Mouse (Mus musculus) macrophage (primary cell): ENCODE results near the gene 2610528A11Rik. TPM values are rescaled to one million over a fixed set of nuclear protein-coding genes. Genes with fewer than 3 reads are reported as not detected.
"Not testable (repeated sequence)": the region's sequence is repeated elsewhere in the genome, so short reads cannot be mapped to it uniquely, and the experiment has no call there.

ENCODE experiments used
- H3K27ac ChIP-seq: fragments of 350-480 bp; formaldehyde crosslinking; 2 replicates; pipeline ENCODE4 v1.9.0; 2021
- H3K36me3 ChIP-seq: fragments of 350-480 bp; formaldehyde crosslinking; 2 replicates; pipeline ENCODE4 v1.9.0; 2021; ENCODE audit errors: inconsistent target
- H3K4me3 ChIP-seq: fragments of 350-480 bp; formaldehyde crosslinking; 2 replicates; pipeline ENCODE4 v1.9.0; 2021; ENCODE audit errors: inconsistent target
- H3K79me2 ChIP-seq: fragments of 350-480 bp; formaldehyde crosslinking; 2 replicates; pipeline ENCODE4 v1.9.0; 2021; ENCODE audit errors: inconsistent target
- WGBS: methylation state at CpG from one replicate; pipeline ENCODE4 v1.1.7; 2026; ENCODE audit warnings: inconsistent platforms; ENCODE audit not compliant: missing documents; 5-methylcytosine and 5-hydroxymethylcytosine counted together
- polyA plus RNA-seq: library from polyadenylated mRNA; stranded (reverse); fragments of 250-400 nt; gene quantifications from 3 replicates; pipeline ENCODE4 v1.2.4, GENCODE M21; 2018; ENCODE audit warnings: inconsistent platforms
- total RNA-seq, 78 experiments: library from RNA; depleted of rRNA; stranded (reverse); fragments of 250-400 nt; gene quantifications; 1 replicate in 9 of 78; 2 replicates in 24 of 78; 3 replicates in 43 of 78; 4 replicates in 2 of 78; pipeline ENCODE4 v1.2.4; 2018; ENCODE audit warnings: inconsistent platforms in 56 of 78

2610528A11Rik gene
- not detected for total RNA-seq (2018; cell fraction: chromatin; rRNA removed)
- total RNA-seq (2018; cell fraction: cytosol; rRNA removed), result under 1 TPM in 16 of 26 experiments, not detected in 10; 0.23 to 0.67 (median 0.31) TPM
- not detected for total RNA-seq (2018; cell fraction: nucleus; rRNA removed)
- polyA plus RNA-seq, result 0.26 TPM in 1 of 3 replicates, not detected in the others

DNA sequence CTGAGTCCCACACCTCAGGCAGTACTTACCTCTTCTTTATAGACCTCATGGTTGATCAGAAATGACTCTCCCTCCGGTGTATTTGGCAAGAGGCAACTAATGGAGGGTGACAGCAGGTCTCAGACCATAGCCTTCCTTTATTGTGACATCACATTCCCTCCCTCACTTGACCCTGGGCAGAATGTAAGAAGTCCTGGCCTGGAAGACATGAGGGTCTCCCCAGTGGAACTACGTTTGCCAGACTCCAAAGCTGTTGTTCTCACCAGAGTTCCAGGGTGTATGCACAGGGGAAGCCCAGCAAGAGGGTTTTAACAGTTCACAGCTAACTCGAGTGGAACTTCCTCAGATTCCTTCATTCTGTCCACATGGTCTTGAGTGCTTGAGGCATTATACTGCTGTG, at the start of gene 2610528A11Rik:
Gene 2610528A11Rik, minus strand, starts transcription at position 101 of the 400 bp plus-strand sequence.
- no peak within 1 kb of the TSS for H3K4me3 ChIP-seq
- no peak within 1 kb of the TSS for H3K27ac ChIP-seq
- H3K36me3 ChIP-seq, result no peaks in the 10 kb centered on the region
- WGBS, result 63% methylated on average over 3 of the region's 3 CpGs
- H3K79me2 ChIP-seq, result no peaks in the 10 kb centered on the region

DNA sequence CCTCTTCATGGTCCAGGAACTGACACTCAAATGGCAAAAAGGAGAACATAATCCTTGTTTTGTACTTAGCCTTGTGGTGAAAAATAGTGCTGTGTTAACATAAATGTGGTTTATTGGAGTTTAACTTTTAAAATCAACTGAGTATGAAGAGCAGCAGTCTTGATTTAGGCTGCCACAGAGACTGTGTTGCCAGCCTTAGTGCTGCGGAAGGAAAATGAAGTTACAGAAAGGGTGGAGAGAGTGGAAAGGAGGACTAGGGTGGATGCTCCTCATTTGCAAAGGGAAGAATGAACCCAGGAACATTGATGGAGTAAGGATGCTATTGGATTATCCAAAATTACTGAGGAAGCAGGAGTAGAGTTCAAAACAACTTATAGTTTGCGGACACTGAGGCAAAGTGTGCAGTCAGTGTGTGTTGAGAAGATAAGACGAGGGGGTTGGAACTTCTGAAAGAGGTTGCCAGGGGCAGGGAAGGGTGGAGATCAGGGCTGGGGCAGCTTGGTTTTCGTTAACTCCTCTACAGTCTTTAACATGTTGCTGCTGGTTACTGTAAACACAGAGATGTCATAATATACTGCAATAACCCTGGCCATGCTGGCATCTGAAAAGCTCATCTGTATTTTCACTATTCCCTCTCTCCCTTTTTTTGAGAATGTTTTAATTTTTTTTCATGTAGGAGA, 49.6 kb upstream of the 2610528A11Rik start:
- H3K79me2 ChIP-seq, result no peaks in the 10 kb centered on the region
- no peak overlapping the region for H3K27ac ChIP-seq
- H3K4me3 ChIP-seq, result no peak overlapping the region
- no peaks in the 10 kb centered on the region for H3K36me3 ChIP-seq
- WGBS, result 89% methylated on average over 4 of the region's 4 CpGs

DNA sequence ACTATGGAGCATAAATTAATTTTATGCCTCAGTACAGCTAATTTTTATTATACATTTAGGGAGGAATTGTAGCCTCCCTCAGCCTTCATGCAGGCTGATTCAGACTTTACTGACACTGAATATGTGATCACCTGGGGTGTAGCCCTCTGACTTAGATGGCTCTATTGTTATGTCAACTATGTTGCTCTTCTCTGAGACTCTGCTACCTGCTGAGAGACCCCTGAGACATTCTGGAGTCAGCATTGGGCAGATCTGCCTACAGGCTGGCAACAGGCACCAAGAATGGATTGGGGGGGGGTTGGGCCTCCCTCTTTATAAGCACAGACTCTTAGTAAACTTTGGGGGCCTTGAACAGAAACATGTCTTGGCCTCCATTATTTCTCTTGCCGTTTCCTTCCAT, 40.6 kb upstream of the 2610528A11Rik start:
- Histone ChIP-seq H3K27ac (no peak overlapping the region), H3K4me3 (no peak overlapping the region), H3K36me3 (no peaks in the 10 kb centered on the region), H3K79me2 (no peaks in the 10 kb centered on the region)
- WGBS, result 89% methylated on average over 1 of the region's 1 CpGs

GRCm38 (mm10) chr14:37139051-37139710, 25.4 kb upstream of the 2610528A11Rik start:
- Histone ChIP-seq H3K79me2 (peaks cover 9% of the 10 kb centered on the region), H3K4me3 (no peak overlapping the region), H3K27ac (no peak overlapping the region), H3K36me3 (no peaks in the 10 kb centered on the region)
- WGBS, result 88% methylated on average over 8 of the region's 8 CpGs

DNA sequence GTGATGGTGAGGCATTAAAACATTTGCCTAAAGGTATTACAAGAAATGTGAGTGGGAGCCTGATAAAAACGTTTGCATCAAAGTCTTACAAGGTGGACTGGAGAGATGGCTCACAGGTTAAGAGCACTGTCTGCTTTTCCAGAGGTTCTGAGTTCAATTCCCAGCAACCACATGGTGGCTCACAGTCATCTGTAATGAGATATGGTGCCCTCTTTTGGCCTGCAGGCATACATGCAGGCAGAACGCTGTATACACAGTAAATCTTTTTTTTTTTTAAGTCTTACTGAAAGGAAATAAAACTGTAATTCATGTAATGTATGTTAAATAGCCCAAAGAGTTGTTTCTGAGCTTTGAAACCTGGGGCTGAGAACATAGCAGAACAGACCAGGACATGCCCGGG, 23.8 kb upstream of the 2610528A11Rik start:
- peaks cover 25% of the 10 kb centered on the region for H3K79me2 ChIP-seq
- WGBS, result 85% methylated on average over 2 of the region's 3 CpGs
- H3K27ac ChIP-seq, H3K4me3 ChIP-seq, H3K36me3 ChIP-seq: not testable (repeated sequence)

- H3K27ac ChIP-seq, result no peak overlapping the region
- 91% methylated on average over 4 of the region's 4 CpGs for WGBS
- H3K36me3 ChIP-seq, result peaks cover 19% of the 10 kb centered on the region
- H3K4me3 ChIP-seq, result peak overlapping the region; percentile 76; the same call in 1 of the 2 replicates
- peaks cover 40% of the 10 kb centered on the region for H3K79me2 ChIP-seq
Measured at GRCm38 (mm10) chr14:37136110-37136509, 22.3 kb upstream of the 2610528A11Rik start.

- H3K36me3 ChIP-seq, result peaks cover 23% of the 10 kb centered on the region
- peak overlapping the region; percentile 75; the same call in 1 of the 2 replicates for H3K27ac ChIP-seq
- H3K4me3 ChIP-seq, result peak overlapping the region; percentile 76
- WGBS, result 3% methylated on average over 10 of the region's 10 CpGs
- peaks cover 45% of the 10 kb centered on the region for H3K79me2 ChIP-seq
Measured at GRCm38 (mm10) chr14:37135671-37136070, 21.8 kb upstream of the 2610528A11Rik start.

DNA sequence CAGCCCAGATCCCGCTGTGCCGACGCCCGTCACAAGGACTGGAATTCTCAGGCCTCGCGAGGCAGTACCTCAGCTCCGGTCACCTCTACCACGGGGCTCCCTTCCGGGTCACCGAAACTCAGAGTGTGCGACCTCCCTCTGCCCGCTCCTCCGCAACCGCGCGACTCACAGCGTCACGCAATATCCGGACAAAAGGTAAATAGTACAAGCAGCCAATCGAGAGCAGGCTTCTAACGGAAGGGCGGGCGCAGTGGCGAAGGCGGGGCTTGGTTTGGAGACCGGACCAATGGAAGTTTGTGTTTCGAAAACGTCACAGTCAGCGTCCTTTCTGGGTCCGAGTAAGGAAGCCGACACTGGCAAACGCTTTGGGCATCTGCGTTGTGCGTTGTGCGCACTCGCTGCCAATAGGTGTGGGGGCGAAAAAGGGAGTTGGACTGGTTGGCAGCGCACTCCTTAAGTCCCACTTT, 21.3 kb upstream of the 2610528A11Rik start, which contains the start of gene Ghitm:
Gene Ghitm, minus strand, starts transcription at position 146 of the 467 bp plus-strand sequence.
- Histone ChIP-seq H3K27ac (peak within 1 kb of the TSS; percentile 75), H3K79me2 (peaks cover 48% of the 10 kb centered on the region)
- under 1% methylated on average over 38 of the region's 38 CpGs for WGBS

GRCm38 (mm10) chr14:37134304-37135126, 20.7 kb upstream of the 2610528A11Rik start:
- Histone ChIP-seq H3K36me3 (peaks cover 30% of the 10 kb centered on the region), H3K27ac (peak overlapping the region; percentile 75), H3K79me2 (peaks cover 48% of the 10 kb centered on the region), H3K4me3 (peak overlapping the region; percentile 76)
- 3% methylated on average over 40 of the region's 40 CpGs for WGBS

More for the DNA sequence above, 21.3 kb upstream of the 2610528A11Rik start, which contains the start of gene Ghitm:
- Histone ChIP-seq H3K36me3 (peaks cover 28% of the 10 kb centered on the region), H3K4me3 (peak within 1 kb of the TSS; percentile 76)

DNA sequence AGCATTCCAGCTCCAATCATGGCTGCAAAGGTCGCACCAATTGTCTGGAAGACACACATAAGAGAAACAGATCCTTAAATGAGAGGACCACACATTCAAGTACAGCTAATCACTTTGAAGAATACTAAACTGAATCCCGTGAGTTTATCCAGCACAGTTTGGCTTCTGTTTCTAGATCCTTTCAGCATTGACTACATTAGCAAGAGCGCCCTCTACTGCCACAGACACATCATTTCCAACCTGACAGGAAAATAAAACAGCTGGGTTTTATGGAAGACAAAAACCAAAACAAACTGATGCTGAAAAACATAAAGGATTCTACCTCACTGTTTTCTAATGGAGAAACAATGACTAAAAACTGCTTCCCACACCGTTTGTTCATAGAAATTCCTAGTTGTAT, 13.8 kb upstream of the 2610528A11Rik start:
- Histone ChIP-seq H3K36me3 (peaks cover 84% of the 10 kb centered on the region), H3K27ac (no peak overlapping the region), H3K79me2 (peaks cover 23% of the 10 kb centered on the region), H3K4me3 (no peak overlapping the region)
- whole genome bisulfite sequencing, result 64% methylated on average over 4 of the region's 4 CpGs

DNA sequence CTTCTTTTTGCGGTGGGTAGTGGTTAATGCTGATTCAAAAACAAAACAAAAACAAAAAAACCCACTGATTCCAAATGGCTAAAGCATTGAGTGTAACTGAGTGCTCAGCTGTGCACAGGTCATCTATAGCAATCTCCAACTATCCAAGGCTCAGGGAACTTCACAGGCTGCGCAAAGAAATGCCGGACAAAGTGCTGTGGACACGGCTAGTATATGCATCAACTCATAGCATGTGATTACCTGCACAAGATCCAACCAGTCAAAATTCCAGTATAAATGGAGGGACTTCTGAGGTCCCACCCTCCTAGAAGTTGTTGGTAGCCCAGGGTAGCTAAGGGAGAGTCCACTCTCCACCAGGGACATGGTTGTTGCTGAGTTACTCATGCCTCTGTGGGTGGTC, 5.4 kb upstream of the 2610528A11Rik start:
- Histone ChIP-seq H3K4me3 (no peak overlapping the region), H3K27ac (no peak overlapping the region), H3K79me2 (no peaks in the 10 kb centered on the region), H3K36me3 (peaks cover 38% of the 10 kb centered on the region)
- 90% methylated on average over 4 of the region's 4 CpGs for WGBS

GRCm38 (mm10) chr14:37112931-37113330, 891 bp downstream of the 2610528A11Rik start:
- Histone ChIP-seq H3K27ac (no peak overlapping the region), H3K79me2 (no peaks in the 10 kb centered on the region), H3K36me3 (no peaks in the 10 kb centered on the region), H3K4me3 (no peak overlapping the region)
- WGBS, result 94% methylated on average over 7 of the region's 7 CpGs

DNA sequence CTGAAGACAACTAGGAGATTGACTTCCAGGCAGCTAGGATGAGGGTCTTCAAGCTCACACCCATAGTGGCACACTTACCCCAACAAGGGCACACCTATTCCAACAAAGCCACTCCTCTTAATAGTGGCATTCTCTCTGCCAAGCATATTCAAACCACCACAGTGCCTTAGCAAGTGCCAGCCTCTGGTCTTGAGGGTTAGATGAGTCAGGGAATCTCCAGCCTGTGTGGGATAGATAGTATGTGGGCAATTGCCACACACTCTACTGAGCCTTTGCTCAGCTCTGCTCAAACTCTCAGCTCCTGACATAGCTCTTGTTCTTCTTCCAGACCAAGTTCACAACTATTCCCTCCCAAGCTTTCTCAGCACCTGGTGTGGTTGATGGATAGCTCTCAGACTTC, 2.5 kb downstream of the 2610528A11Rik start:
- Histone ChIP-seq H3K36me3 (no peaks in the 10 kb centered on the region), H3K27ac (no peak overlapping the region), H3K79me2 (no peaks in the 10 kb centered on the region), H3K4me3 (no peak overlapping the region)

DNA sequence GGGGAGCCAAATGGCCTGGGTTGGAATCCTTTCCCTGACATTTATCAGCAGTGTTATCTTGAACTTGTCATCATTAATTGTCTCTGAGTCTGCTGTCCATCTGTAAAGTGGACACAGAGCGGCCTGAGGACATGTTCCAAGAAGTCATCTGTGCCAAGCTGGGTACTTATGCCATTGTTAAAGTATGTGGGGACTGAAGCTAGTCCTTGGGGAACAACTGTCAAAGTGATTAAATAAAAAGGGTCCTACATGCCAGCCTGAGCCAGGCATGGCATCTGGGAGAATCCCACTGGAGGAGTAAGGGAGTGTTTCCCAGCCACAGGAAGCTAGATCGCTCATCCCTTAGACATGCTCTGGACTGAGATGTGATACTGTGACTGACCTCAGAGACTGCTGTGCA, 3.4 kb downstream of the 2610528A11Rik start:
- H3K27ac ChIP-seq, result no peak overlapping the region
- H3K79me2 ChIP-seq, result no peaks in the 10 kb centered on the region
- no peak overlapping the region for H3K4me3 ChIP-seq
- no peaks in the 10 kb centered on the region for H3K36me3 ChIP-seq
- 97% methylated on average over 2 of the region's 2 CpGs for WGBS
